Mouse (Mus musculus): ENCODE measurements at regions not wholly inside any gene's neighbourhood (a gene's known extent, or its start where the extent isn't known, plus 50 kb on each side); places are given as distances from the start of the nearest gene placed in this dataset.

DNA sequence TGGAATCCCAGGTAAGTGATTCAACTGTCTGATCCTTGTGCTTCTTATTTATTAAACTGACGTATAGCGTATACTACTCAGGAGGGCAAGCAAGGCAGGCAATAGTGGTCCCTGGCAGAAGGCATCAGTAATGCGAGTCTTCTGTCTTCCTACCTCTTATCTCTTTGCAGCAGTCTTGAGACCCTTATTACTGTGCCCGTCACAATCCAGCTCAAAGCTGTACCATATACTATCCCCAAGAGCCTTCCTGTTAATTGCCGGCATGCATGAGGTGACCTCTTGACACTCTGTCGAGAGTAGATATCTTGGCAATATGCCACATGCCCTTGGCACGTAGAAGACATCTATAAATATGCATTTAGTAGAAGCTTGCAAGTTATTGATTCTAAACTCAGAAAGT lies 126.0 kb upstream of the Hs6st1 start:
- TF ChIP-seq CTCF (IDR thresholded peaks at IDR 0.05) (no peak), EP300 (IDR thresholded peaks at IDR 0.05; ENCODE audit: insufficient read depth, low read depth, low read length) (no peak)

Data from heart, adult 2 months (tissue).